Mouse (Mus musculus): ENCODE data around the gene Unc93a. TPM values are rescaled to one million over a fixed set of nuclear protein-coding genes. Genes with fewer than 3 reads are reported as not detected.
"Not testable (repeated sequence)": the region's sequence is repeated elsewhere in the genome, so short reads cannot be mapped to it uniquely, and the experiment has no call there.

Unc93a gene
- polyA plus RNA-seq, 1 experiment from 2014 or later = not detected

DNA sequence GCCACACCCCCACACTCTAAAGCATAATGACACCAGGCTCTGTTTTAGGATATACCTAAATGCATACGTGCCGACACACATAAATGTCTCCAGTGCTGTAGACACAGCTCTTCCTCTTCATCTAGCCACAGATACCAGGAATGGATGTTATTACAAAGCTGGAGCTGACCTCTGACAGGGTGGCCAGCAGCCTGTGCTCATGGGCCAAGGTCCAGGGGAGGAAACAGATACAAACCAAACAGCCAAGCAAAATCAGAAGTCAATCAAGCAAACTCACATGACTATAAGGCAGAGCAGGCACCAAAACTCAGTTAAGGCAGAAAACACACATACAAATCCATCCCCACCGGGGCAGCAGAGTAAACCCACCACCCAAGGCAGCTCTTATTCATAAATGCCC lies 2.3 kb downstream of the Unc93a start:
- H3K4me2 ChIP-seq; H3K4me1 ChIP-seq; ATAC-seq; H3K9me3 ChIP-seq (replicated peaks); H3K36me3 ChIP-seq (ENCODE audit: poor library complexity, severe bottlenecking); H3K27me3 ChIP-seq; H3K27ac ChIP-seq; H3K9ac ChIP-seq; H3K4me3 ChIP-seq: not testable (repeated sequence)
- no CpG with 5 or more reads among the region's 3 CpGs for WGBS

DNA sequence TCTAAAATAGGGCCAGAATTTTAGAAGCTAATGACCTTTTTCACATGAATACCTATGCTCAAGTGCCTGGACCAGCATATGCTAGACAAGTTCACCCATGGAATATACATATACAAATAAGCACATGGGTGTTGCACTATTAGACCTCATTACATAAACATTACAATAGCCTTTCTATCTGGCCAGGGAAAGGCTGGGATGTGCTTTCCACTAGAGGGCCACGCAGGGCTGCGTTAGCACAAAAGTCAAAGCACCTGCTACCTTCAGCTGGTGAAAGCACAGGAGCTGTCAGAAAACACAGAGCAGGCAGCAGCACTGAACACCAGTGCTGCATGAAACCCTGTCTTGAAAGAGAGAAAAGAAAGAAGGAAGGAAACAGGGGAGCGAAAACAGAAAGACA lies 7.4 kb downstream of the Unc93a start:
- not testable (repeated sequence) for H3K4me1 ChIP-seq; ATAC-seq; H3K9ac ChIP-seq; H3K4me3 ChIP-seq; H3K27me3 ChIP-seq; H3K9me3 ChIP-seq (replicated peaks); H3K27ac ChIP-seq; H3K36me3 ChIP-seq (ENCODE audit: poor library complexity, severe bottlenecking); H3K4me2 ChIP-seq
- WGBS = 35% methylated on average over 2 of the region's 3 CpGs

DNA sequence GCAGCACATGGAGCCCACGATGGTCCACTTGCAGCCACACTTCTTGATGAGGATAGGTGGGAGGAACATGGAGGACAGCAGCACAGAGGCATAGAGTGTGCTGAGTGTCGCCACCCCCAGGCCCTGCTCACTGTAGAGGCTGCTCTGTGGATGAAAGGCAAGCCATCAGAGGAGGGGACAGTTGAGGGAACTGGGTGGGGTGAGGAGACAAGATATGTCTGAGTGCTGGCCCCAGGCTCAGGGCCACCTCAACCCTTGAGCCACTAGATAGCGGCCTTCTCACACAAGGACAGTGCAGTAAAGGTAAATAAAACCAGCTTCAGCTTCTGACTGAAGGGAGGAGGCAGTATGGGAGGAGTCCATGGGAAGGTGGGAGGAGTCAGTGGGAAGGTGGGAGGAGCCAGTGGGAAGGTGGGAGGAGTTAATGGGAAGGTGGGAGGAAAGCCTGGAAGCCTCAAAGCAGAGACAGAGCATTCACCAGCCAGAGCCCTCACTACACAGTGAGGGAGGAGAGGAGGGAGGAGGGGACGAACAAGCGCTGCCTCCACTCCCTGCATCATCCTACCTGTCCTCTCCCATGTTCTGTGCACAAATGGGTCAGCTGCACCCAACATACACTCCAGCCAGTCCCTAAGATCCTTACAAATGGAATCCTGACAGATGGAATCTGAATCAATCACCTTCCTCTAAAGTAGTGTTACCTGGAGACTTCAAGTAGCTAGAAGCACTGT lies 8.1 kb downstream of the Unc93a start:
- H3K27me3 ChIP-seq; H3K4me3 ChIP-seq; ATAC-seq; H3K9ac ChIP-seq; H3K9me3 ChIP-seq (replicated peaks); H3K27ac ChIP-seq; H3K36me3 ChIP-seq (ENCODE audit: poor library complexity, severe bottlenecking); H3K4me1 ChIP-seq; H3K4me2 ChIP-seq: not testable (repeated sequence)
- 88% methylated on average over 2 of the region's 5 CpGs for WGBS

DNA sequence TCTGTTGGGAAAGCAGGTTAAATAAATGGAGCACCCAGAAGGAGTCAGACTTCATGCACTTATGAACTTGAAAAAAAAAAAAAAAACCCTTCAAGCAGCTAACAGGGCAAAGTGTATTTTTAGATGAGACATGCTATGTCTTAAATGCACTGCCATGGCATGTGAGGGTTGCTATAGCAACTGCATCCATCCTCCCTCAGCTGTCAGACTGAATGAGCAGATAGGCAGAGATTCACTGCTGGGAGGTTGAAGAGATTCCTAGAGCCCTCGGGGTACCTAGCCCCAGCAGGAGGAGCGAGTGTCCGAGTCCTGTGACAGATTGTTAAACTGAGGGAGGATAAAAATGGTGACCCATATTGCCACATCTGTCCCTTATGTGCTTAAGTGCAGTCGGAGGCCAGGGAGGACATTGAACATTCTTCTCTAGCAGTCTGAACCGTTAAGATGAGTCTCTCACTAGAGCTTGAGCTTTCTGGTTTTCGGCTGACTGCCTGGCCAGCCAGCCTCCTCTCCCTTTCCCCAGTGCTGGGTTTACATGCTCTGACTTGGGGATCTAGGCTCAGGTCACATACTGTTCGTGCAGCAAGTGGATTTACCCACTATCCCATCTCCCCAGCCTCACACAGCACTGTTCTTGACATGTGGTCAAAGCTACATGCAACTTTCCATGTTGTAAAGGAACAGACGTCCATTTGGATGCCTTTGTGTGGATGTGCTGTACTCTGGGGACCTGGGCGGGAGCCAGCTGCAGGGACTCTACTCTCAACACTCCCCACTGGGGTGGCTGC lies 18.9 kb downstream of the Unc93a start:
- not testable (repeated sequence) for H3K9ac ChIP-seq; H3K9me3 ChIP-seq (replicated peaks); H3K4me1 ChIP-seq; H3K27me3 ChIP-seq; H3K4me2 ChIP-seq; H3K27ac ChIP-seq; H3K36me3 ChIP-seq (ENCODE audit: poor library complexity, severe bottlenecking); H3K4me3 ChIP-seq
- ATAC-seq = peak; percentile 90
- WGBS = 57% methylated on average over 3 of the region's 9 CpGs

DNA sequence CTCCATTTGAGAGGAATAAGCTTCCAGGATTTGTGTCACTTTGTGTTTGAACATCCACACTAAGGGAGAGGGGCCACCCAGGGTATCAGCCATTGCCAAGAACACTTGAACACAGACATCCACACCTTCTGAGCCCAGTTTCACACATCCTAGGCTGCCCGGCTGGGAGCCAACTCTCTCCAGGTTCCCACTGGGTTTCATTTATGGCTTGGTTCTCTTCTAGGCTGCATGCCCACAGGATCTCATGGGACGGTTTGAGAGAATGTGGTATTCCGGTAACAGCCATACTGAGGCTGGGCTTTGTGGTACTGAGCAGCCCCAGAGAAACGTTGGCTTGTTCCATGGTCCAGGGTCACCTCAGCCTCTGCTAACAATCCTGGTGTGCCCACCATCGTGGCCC lies 25.0 kb downstream of the Unc93a start:
- H3K27ac ChIP-seq; H3K9ac ChIP-seq; H3K4me2 ChIP-seq; H3K9me3 ChIP-seq (replicated peaks); H3K4me1 ChIP-seq; H3K4me3 ChIP-seq; H3K36me3 ChIP-seq (ENCODE audit: poor library complexity, severe bottlenecking); H3K27me3 ChIP-seq: not testable (repeated sequence)
- ATAC-seq = peak; percentile 55; the same call in 1 of the 2 replicates
- 90% methylated on average over 5 of the region's 5 CpGs for WGBS

DNA sequence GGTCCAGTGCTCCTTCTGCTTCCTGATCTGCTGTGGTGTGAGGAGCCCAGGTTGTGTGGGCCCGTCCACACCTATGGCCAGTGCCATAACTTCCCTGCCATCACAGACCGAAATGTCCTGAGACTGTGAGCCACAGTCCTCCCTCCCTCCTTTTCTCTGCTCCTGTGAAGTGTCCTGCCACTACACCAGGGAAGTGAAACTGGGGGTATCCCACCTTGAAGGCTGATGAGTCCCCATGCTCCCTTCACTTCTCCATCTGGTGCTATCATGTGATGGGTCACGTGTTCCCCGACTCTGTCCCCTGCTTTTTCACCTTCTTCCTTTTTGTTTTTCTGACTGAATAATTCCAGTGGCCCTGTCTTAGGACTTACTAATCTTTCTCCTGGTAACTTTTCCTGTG lies 38.6 kb downstream of the Unc93a start:
- not testable (repeated sequence) for H3K4me1 ChIP-seq; H3K9ac ChIP-seq; H3K27me3 ChIP-seq; H3K4me3 ChIP-seq; H3K27ac ChIP-seq; ATAC-seq; H3K36me3 ChIP-seq (ENCODE audit: poor library complexity, severe bottlenecking); H3K4me2 ChIP-seq; H3K9me3 ChIP-seq (replicated peaks)
- 97% methylated on average over 3 of the region's 4 CpGs for WGBS

DNA sequence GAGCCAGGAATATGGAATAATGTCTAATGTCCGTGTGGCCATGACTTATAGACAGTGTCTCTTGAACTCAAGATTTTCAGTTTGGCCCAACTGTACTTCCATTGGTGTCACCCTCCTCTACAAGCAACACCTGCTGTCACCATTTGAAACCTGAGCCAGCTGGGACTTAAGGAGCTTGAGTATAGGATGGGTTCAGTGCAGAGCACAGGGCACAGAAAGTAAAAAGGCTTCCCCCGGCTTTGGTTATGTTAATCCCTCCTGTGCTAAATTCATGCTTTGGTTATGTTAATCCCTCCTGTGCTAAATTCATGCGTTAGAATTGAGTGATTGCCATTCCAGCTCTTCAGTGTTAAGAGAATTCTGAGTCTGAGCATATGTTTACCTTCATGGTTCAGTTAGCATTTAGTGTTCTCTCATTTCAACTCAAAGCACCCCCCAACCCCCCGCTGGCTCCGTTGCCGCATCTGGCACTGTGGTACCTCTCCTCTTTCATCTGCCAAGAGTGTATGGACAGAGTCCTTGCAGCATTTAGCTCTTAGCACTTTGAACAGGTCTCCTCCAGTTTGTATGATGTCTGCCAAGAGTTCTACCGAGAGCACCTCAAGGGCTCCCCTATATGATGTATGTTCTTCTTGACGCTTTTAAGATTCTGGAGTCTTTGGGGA lies 39.4 kb downstream of the Unc93a start:
- not testable (repeated sequence) for H3K27me3 ChIP-seq; H3K4me1 ChIP-seq; ATAC-seq; H3K4me2 ChIP-seq; H3K9ac ChIP-seq; H3K36me3 ChIP-seq (ENCODE audit: poor library complexity, severe bottlenecking); H3K9me3 ChIP-seq (replicated peaks); H3K27ac ChIP-seq; H3K4me3 ChIP-seq
- WGBS = 43% methylated on average over 8 of the region's 8 CpGs

DNA sequence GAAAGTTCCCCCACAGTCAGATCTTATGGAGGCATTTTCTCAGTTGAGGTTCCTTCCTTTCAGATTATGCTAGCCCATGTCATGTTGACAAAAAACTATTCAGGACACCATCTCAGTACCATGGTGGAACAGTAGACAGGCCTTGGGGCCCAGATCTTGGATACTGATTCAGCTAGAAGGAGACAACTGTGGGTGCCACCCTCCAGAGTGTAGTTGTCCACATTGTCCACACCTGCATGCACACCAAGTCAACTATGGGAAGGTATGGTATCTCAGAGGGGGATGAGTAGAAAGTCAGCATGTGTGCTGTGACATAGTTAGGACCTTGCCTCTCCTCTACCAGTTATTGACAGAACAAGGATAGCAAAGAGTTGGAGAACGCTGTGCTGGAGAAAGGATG lies 40.1 kb downstream of the Unc93a start:
- not testable (repeated sequence) for H3K27ac ChIP-seq; H3K9me3 ChIP-seq (replicated peaks); H3K9ac ChIP-seq; H3K4me3 ChIP-seq; H3K4me2 ChIP-seq; H3K27me3 ChIP-seq; H3K36me3 ChIP-seq (ENCODE audit: poor library complexity, severe bottlenecking); ATAC-seq; H3K4me1 ChIP-seq
- no CpG with 5 or more reads among the region's 1 CpGs for WGBS

DNA sequence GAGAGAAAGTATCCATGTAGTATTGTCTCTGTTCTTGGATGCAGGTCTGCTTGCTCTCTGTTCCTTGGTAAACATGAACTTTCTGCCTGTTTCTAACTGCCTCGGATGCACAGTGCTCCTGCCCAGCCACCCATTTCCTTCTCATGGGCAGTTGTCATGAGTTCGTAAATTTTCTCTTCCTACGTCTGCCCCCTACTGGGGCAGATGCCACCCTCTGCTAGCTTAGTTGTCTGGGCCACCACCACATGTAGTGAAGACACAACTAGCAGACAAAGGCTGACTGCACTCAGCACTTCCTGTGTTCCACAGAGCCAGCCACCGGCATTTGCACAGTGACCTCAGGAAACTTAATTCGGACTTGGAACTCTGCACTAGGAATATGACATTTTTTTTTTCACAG lies 62.4 kb downstream of the Unc93a start:
- H3K9ac ChIP-seq; H3K27me3 ChIP-seq; H3K4me1 ChIP-seq; ATAC-seq; H3K4me2 ChIP-seq; H3K4me3 ChIP-seq; H3K36me3 ChIP-seq (ENCODE audit: poor library complexity, severe bottlenecking); H3K9me3 ChIP-seq (replicated peaks); H3K27ac ChIP-seq: not testable (repeated sequence)
- WGBS = 78% methylated on average over 3 of the region's 5 CpGs

DNA sequence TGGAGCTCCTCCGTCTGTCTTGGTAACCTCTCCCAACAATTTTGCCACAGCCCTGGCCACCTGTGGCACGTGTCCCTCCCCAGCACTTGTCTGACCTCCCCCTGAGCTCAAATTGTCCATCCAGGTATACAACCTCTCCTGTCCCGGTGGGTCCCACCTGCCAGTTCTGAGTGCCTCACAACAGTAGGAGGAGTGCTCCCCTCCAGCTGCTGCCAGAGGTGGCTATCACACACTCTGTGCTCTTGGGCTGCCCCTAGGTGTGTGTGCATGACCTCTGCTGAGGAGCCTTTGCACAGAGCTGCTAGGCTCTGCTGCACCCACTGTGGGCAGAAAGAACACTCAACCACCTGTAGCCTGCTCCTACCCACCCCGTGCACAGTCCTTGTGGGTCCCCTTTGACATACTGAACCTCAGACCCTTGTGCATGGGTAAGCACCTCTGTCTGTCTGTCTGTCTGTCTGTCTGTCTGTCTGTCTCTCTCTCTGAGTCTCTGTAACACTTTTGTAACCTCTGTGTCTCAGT lies 63.7 kb downstream of the Unc93a start:
- WGBS = 82% methylated on average over 1 of the region's 4 CpGs
- H3K9me3 ChIP-seq (replicated peaks); H3K27me3 ChIP-seq; H3K9ac ChIP-seq; H3K36me3 ChIP-seq (ENCODE audit: poor library complexity, severe bottlenecking); ATAC-seq; H3K4me1 ChIP-seq; H3K4me3 ChIP-seq; H3K27ac ChIP-seq; H3K4me2 ChIP-seq: not testable (repeated sequence)

DNA sequence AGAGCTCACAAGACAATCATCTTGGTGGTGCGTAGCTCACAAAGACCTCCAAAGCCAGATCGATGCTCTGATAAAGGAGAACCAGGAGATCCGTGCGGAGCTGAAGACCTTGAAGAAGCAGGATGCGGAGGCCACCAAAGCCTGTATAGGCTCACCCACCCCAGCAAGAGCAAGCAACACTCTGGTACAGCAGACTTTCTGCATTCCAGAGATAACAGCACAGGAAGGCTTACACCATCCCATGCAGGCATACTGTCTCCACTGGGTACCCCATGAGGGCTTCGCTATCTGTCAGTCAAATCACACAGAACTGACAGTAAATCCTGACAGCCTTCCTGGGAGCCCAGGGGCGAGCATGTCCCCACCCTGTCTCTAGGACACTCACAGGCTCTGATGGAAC lies 68.7 kb downstream of the Unc93a start:
- 81% methylated on average over 6 of the region's 7 CpGs for WGBS
- H3K9me3 ChIP-seq (replicated peaks); H3K27ac ChIP-seq; H3K36me3 ChIP-seq (ENCODE audit: poor library complexity, severe bottlenecking); H3K27me3 ChIP-seq; ATAC-seq; H3K4me2 ChIP-seq; H3K4me3 ChIP-seq; H3K4me1 ChIP-seq; H3K9ac ChIP-seq: not testable (repeated sequence)

DNA sequence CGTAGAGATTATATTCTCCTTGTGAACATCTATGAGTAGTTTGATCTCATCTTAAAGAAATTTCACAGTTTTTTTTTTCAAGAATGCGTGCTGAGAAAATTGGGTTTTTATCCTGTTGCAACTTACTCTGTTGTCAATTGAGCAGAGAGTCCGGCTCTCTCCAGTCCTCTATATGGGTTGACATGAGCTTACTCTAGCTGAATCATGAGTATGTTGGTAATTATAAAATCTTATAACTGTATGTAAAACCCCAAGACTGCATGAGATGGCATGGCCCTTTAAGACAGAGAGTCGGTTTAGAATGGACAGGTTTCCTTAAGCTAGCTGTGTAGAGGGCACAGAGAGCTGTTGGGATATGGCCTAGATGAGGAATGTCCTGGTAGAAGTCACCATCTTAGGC lies 70.8 kb downstream of the Unc93a start, which contains the start of gene Tcp10b:
Gene Tcp10b (plus strand): TSS at position 301 of the 400 bp plus-strand sequence.
- H3K4me2 ChIP-seq; H3K36me3 ChIP-seq (ENCODE audit: poor library complexity, severe bottlenecking); H3K9me3 ChIP-seq (replicated peaks); H3K9ac ChIP-seq; H3K4me3 ChIP-seq; ATAC-seq; H3K27ac ChIP-seq; H3K4me1 ChIP-seq; H3K27me3 ChIP-seq: not testable (repeated sequence)
- WGBS = 91% methylated on average over 4 of the region's 4 CpGs

Data from forebrain, embryonic 13.5 days (tissue).